Mouse (Mus musculus): ENCODE data around the gene Sbds. TPM values are rescaled to one million over a fixed set of nuclear protein-coding genes. Genes with fewer than 3 reads are reported as not detected.

Gene Sbds
- polyA plus RNA-seq, 1 experiment from 2014 or later = 49.6 TPM

DNA sequence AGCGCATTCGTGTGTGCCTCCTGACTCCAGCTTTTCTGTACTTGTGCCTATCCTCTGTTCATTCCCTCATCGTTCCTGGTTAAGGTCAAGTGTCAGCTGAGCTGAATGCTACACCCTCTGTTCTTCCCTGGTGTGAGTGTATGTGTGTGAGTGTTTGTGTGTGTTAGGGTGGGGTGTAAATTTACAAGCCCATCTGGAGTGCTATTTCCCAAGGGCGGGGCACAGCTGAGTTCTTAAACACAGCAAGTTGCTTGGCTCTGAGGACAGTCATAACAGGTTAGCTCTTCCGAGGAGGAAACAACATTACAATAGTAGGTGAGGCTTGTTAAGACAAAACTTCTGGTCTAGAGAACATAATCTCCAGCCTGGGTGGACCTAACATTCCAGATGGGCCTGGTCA, 37.0 kb downstream of the Sbds start:
- Histone ChIP-seq H3K4me1 (ENCODE audit: control insufficient read depth, insufficient read depth, low read length) (peaks cover 6% of the 10 kb centered on the region), H3K27ac (ENCODE audit: low read depth, low read length) (no peak overlapping the region), H3K4me2 (ENCODE audit: low read length) (no peak overlapping the region), H3K36me3 (ENCODE audit: control insufficient read depth, insufficient read depth, low read length) (peaks cover 10% of the 10 kb centered on the region; the same call in 1 of the 2 replicates), H3K9ac (ENCODE audit: low read length) (no peak overlapping the region), H3K4me3 (ENCODE audit: low read depth, low read length) (no peak overlapping the region), H3K9me3 (replicated peaks; ENCODE audit: control insufficient read depth, low read length) (no peaks in the 10 kb centered on the region; the same call in 1 of the 2 replicates), H3K27me3 (replicated peaks; ENCODE audit: control insufficient read depth, insufficient read depth, low read length) (no peaks in the 10 kb centered on the region)
- ATAC-seq (no peak), DNase-seq (ENCODE audit: low spot score) (no peak)
- WGBS = 91% methylated on average over 5 of the region's 5 CpGs

DNA sequence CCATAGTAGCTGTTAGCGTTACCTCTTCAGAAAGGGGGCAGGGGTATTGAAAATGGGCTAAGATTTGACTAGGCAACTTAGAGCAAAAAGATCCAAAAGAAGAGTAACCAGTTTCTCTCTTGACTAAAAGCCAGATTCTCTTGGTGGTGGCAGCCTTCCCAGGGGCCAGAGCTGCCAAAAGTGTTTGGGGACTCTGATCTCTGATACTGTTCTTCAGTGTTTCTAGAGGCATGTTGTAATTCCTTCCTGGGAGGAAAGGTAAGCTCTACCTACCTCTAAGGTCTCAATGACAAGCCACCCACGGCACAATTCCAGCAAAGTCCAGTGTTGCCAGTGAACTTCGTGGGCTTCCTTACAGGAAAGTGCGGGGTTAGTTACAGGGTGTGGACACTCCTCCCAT, 37.9 kb downstream of the Sbds start:
- no peaks in the 10 kb centered on the region; the same call in 1 of the 2 replicates for H3K9me3 ChIP-seq (replicated peaks; ENCODE audit: control insufficient read depth, low read length)
- ATAC-seq (no peak), DNase-seq (ENCODE audit: low spot score) (no peak)
- H3K36me3 ChIP-seq (ENCODE audit: control insufficient read depth, insufficient read depth, low read length) = peaks cover 18% of the 10 kb centered on the region; the same call in 1 of the 2 replicates
- H3K4me2 ChIP-seq (ENCODE audit: low read length) = no peak overlapping the region
- no peak overlapping the region for H3K4me3 ChIP-seq (ENCODE audit: low read depth, low read length)
- H3K4me1 ChIP-seq (ENCODE audit: control insufficient read depth, insufficient read depth, low read length) = no peaks in the 10 kb centered on the region
- no peak overlapping the region for H3K9ac ChIP-seq (ENCODE audit: low read length)
- no peaks in the 10 kb centered on the region for H3K27me3 ChIP-seq (replicated peaks; ENCODE audit: control insufficient read depth, insufficient read depth, low read length)
- H3K27ac ChIP-seq (ENCODE audit: low read depth, low read length) = no peak overlapping the region
- WGBS = 90% methylated on average over 4 of the region's 4 CpGs

DNA sequence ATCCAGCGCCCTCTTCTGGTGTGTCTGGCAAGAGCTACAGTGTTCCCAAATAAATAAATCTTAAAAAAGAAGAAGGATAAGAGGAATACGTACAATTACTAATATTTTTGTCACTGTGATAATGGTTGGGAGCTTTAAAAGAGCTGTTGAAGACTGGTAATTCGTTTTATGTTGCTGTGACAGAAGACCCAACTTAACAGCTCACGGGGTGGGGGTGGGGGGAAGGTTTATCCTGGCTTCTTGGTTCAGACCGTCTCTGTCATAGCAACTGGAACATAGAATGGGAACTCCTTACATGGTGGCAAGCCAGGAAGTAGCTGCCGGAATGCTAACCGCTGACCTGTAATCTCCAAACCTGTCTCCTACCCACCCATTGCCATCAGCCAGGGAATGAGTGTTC, 38.5 kb downstream of the Sbds start, which contains the start of gene Tmem248:
Gene Tmem248 (plus strand): TSS at position 301 of the 400 bp plus-strand sequence.
- Histone ChIP-seq H3K9me3 (replicated peaks; ENCODE audit: control insufficient read depth, low read length) (no peaks in the 10 kb centered on the region; the same call in 1 of the 2 replicates), H3K9ac (ENCODE audit: low read length) (no peak within 1 kb of the TSS), H3K4me1 (ENCODE audit: control insufficient read depth, insufficient read depth, low read length) (no peaks in the 10 kb centered on the region), H3K27me3 (replicated peaks; ENCODE audit: control insufficient read depth, insufficient read depth, low read length) (no peaks in the 10 kb centered on the region), H3K36me3 (ENCODE audit: control insufficient read depth, insufficient read depth, low read length) (peaks cover 23% of the 10 kb centered on the region), H3K4me3 (ENCODE audit: low read depth, low read length) (no peak within 1 kb of the TSS), H3K4me2 (ENCODE audit: low read length) (no peak within 1 kb of the TSS), H3K27ac (ENCODE audit: low read depth, low read length) (no peak within 1 kb of the TSS)
- no peak for DNase-seq (ENCODE audit: low spot score)
- WGBS = 83% methylated on average over 7 of the region's 7 CpGs
- ATAC-seq = no peak

DNA sequence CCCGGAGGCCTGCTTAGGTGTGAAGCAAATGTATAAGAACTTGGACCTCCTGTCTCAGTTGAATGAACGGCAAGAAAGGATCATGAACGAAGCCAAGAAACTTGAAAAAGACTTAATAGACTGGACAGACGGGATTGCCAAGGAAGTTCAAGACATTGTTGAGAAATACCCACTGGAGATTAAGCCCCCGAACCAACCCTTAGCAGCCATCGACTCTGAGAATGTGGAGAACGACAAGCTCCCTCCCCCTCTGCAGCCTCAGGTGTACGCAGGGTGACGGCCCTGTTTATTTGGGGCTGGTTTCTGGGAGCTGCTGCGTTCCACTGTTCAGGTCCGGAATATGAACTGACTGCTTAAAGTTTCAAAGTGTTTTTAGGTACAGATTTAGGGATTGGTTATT, 42.4 kb downstream of the Sbds start:
- H3K4me2 ChIP-seq (ENCODE audit: low read length) = no peak overlapping the region
- H3K27me3 ChIP-seq (replicated peaks; ENCODE audit: control insufficient read depth, insufficient read depth, low read length) = no peaks in the 10 kb centered on the region
- H3K4me3 ChIP-seq (ENCODE audit: low read depth, low read length) = no peak overlapping the region
- no peaks in the 10 kb centered on the region for H3K4me1 ChIP-seq (ENCODE audit: control insufficient read depth, insufficient read depth, low read length)
- H3K9ac ChIP-seq (ENCODE audit: low read length) = no peak overlapping the region
- no peaks in the 10 kb centered on the region for H3K9me3 ChIP-seq (replicated peaks; ENCODE audit: control insufficient read depth, low read length)
- ATAC-seq = no peak
- H3K36me3 ChIP-seq (ENCODE audit: control insufficient read depth, insufficient read depth, low read length) = peaks cover 53% of the 10 kb centered on the region
- DNase-seq (ENCODE audit: low spot score) = no peak
- WGBS = 94% methylated on average over 11 of the region's 11 CpGs
- no peak overlapping the region for H3K27ac ChIP-seq (ENCODE audit: low read depth, low read length)

DNA sequence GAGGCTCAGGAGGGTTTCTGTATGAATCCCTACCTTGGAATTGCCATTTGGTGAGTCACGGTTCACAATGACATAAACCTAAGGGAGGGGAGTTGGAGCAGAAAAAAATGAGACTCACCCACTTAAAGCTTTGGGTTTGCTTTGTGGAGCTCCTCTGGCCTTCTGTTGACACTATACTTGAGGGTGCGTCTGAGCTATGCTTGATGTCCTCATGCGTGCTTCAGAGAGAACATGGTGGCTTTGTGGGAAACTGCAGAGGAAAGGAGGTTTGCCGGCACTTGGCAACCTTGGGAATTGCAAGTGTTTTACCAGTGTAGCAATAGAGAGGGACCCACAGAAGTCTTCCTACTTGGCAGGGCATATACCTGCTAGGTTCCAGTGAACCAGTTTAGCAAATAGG, 48.0 kb downstream of the Sbds start:
- no peak for ATAC-seq

DNA sequence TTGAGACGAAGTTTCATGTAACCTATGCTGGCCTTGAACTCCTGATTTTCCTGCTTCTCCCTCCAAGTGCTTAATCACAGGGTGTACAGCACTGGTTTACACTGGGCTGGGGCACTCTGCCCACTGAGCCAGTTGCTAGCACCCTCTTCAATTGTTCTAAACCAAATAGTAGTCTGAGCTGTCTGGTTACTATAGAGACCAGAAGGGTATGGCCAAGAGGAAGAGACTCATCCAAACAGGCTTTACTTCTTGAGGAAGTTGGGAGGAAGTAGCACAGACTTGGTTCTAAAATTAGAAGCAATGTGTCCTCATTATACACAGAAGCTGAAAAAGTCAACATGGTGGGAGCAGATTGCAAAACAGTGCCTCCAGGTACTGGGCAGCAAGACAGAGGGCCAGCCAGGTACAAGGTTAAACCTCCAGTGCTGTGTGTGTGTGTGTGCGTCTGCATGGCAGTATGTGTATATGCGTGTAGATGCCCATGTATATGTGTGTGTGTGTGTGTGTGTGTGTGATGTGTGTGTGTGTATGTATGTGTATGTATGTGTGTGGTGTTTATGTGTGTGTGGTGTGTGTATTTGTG, 49.8 kb downstream of the Sbds start:
- no peak overlapping the region for H3K4me3 ChIP-seq (ENCODE audit: low read depth, low read length)

More for the DNA sequence above, 48.0 kb downstream of the Sbds start:
- no peaks in the 10 kb centered on the region for H3K4me1 ChIP-seq (ENCODE audit: control insufficient read depth, insufficient read depth, low read length)
- no peaks in the 10 kb centered on the region for H3K9me3 ChIP-seq (replicated peaks; ENCODE audit: control insufficient read depth, low read length)
- no peaks in the 10 kb centered on the region for H3K27me3 ChIP-seq (replicated peaks; ENCODE audit: control insufficient read depth, insufficient read depth, low read length)
- H3K4me3 ChIP-seq (ENCODE audit: low read depth, low read length) = no peak overlapping the region
- H3K9ac ChIP-seq (ENCODE audit: low read length) = no peak overlapping the region
- peaks cover 51% of the 10 kb centered on the region for H3K36me3 ChIP-seq (ENCODE audit: control insufficient read depth, insufficient read depth, low read length)
- no peak overlapping the region for H3K4me2 ChIP-seq (ENCODE audit: low read length)
- no peak overlapping the region for H3K27ac ChIP-seq (ENCODE audit: low read depth, low read length)
- DNase-seq (ENCODE audit: low spot score) = no peak
- 92% methylated on average over 4 of the region's 4 CpGs for WGBS

DNA sequence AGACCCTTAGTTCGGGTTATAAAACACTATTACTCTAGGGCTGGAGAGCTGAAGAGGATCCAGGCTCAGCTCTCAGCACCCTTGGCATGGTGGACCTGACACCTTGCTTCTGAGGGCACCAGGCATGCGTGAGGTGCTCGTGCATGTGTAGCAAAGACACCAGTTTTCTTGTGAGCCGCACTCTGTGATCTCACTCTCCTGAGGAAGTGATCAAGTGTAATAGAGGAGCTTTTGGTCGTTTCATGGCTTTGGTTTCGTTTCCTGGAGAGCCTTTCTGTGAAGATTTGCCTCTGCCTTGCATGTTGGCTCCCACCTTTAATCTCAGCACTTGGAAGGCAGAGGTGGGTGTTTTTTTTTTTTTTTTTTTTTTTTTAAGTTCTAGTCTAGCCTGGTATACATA, 50.8 kb downstream of the Sbds start:
- Histone ChIP-seq H3K4me1 (ENCODE audit: control insufficient read depth, insufficient read depth, low read length) (no peaks in the 10 kb centered on the region), H3K27me3 (replicated peaks; ENCODE audit: control insufficient read depth, insufficient read depth, low read length) (no peaks in the 10 kb centered on the region), H3K9me3 (replicated peaks; ENCODE audit: control insufficient read depth, low read length) (no peaks in the 10 kb centered on the region), H3K4me3 (ENCODE audit: low read depth, low read length) (no peak overlapping the region), H3K36me3 (ENCODE audit: control insufficient read depth, insufficient read depth, low read length) (peaks cover 43% of the 10 kb centered on the region), H3K9ac (ENCODE audit: low read length) (no peak overlapping the region), H3K27ac (ENCODE audit: low read depth, low read length) (no peak overlapping the region), H3K4me2 (ENCODE audit: low read length) (no peak overlapping the region)
- no peak for DNase-seq (ENCODE audit: low spot score)
- ATAC-seq = no peak
- 87% methylated on average over 6 of the region's 6 CpGs for WGBS

More for the DNA sequence above, 49.8 kb downstream of the Sbds start:
- DNase-seq (ENCODE audit: low spot score) (no peak), ATAC-seq (no peak)
- H3K4me2 ChIP-seq (ENCODE audit: low read length) = no peak overlapping the region
- H3K36me3 ChIP-seq (ENCODE audit: control insufficient read depth, insufficient read depth, low read length) = peaks cover 43% of the 10 kb centered on the region
- no peaks in the 10 kb centered on the region for H3K4me1 ChIP-seq (ENCODE audit: control insufficient read depth, insufficient read depth, low read length)
- H3K27me3 ChIP-seq (replicated peaks; ENCODE audit: control insufficient read depth, insufficient read depth, low read length) = no peaks in the 10 kb centered on the region
- H3K9me3 ChIP-seq (replicated peaks; ENCODE audit: control insufficient read depth, low read length) = no peaks in the 10 kb centered on the region
- H3K9ac ChIP-seq (ENCODE audit: low read length) = no peak overlapping the region
- WGBS = 87% methylated on average over 3 of the region's 3 CpGs
- no peak overlapping the region for H3K27ac ChIP-seq (ENCODE audit: low read depth, low read length)

DNA sequence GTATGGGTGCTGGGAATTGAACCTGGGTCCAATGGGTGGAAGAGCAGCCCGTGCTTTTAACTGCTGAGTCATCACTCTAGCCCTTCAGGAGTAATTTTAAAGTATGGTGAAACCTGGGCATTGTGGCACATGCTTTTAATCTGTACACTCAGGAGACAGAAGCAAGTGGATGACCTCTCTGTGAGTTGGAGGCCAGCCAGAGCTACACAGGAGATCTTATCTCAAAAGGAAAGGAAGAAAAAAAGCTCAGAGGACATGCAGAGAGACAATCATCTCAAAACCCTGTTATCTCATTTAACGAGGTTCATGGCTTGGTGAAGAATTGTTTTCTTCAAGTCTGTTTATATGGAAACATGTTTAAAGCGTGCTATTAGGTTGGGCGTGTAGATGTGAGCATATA, 51.4 kb downstream of the Sbds start:
- 79% methylated on average over 4 of the region's 4 CpGs for WGBS
- H3K36me3 ChIP-seq (ENCODE audit: control insufficient read depth, insufficient read depth, low read length) = peaks cover 43% of the 10 kb centered on the region
- H3K4me2 ChIP-seq (ENCODE audit: low read length) = no peak overlapping the region
- no peak for DNase-seq (ENCODE audit: low spot score)
- H3K4me1 ChIP-seq (ENCODE audit: control insufficient read depth, insufficient read depth, low read length) = no peaks in the 10 kb centered on the region
- no peaks in the 10 kb centered on the region for H3K9me3 ChIP-seq (replicated peaks; ENCODE audit: control insufficient read depth, low read length)
- no peak overlapping the region for H3K9ac ChIP-seq (ENCODE audit: low read length)
- H3K4me3 ChIP-seq (ENCODE audit: low read depth, low read length) = no peak overlapping the region
- no peak overlapping the region for H3K27ac ChIP-seq (ENCODE audit: low read depth, low read length)
- no peak for ATAC-seq
- no peaks in the 10 kb centered on the region for H3K27me3 ChIP-seq (replicated peaks; ENCODE audit: control insufficient read depth, insufficient read depth, low read length)

DNA sequence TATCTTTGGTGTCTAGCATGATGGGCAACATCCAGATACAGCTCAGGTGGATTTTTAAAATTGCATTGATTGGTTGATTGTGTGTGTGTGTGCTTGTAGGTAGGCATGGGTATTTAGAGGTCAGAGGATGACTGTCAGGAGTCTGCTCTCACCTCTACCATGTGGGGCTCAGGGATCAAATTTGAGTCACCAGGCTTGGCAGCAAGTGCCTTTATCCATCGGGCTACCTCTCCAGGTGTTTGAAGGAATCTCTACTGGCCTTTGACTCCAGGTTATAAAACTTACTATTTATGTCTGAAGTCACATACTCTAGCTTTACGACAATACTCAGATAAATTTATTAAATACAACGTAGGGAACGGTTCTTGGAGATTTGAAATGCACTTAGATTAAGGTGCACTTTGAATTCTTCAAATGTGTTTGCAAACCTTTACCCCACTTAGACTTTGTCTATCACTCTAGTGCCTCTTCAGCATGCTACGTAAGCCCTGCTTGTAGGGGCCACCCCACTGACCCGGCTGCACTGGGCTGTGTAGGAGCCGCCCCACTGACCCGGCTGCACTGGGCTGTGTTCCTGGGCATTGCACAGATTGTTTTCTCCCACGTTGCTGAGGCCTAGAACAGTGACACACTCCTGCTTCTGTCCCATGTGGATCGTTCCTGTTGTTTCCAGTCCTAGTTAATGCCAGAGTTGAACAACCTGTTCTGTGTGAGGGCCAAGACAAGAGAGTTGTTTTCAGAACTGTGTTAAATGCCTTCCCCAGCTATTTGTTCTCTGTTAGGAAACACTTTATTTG, 54.9 kb downstream of the Sbds start:
- DNase-seq (ENCODE audit: low spot score) (no peak), ATAC-seq (no peak)
- Histone ChIP-seq H3K27me3 (replicated peaks; ENCODE audit: control insufficient read depth, insufficient read depth, low read length) (no peaks in the 10 kb centered on the region), H3K27ac (ENCODE audit: low read depth, low read length) (no peak overlapping the region), H3K9ac (ENCODE audit: low read length) (no peak overlapping the region), H3K9me3 (replicated peaks; ENCODE audit: control insufficient read depth, low read length) (no peaks in the 10 kb centered on the region), H3K4me1 (ENCODE audit: control insufficient read depth, insufficient read depth, low read length) (no peaks in the 10 kb centered on the region), H3K36me3 (ENCODE audit: control insufficient read depth, insufficient read depth, low read length) (peaks cover 47% of the 10 kb centered on the region), H3K4me2 (ENCODE audit: low read length) (no peak overlapping the region), H3K4me3 (ENCODE audit: low read depth, low read length) (no peak overlapping the region)
- WGBS = 89% methylated on average over 10 of the region's 10 CpGs

Data from forebrain, embryonic 14.5 days (tissue).